Mouse (Mus musculus) heart, embryonic 10.5 days (tissue): ENCODE results near the gene Cir1. TPM values are rescaled to one million over a fixed set of nuclear protein-coding genes. Genes with fewer than 3 reads are reported as not detected.

ENCODE experiments used
- DNase-seq: peaks from one replicate; pipeline ENCODE4 v3.0.0-alpha.2; 2017; ENCODE audit warnings: low spot score
- H3K27ac ChIP-seq: fragments of 300-500 bp; sonication (generic); 2 replicates; pipeline ENCODE4 v1.5.1; 2016; ENCODE audit warnings: mild to moderate bottlenecking
- H3K27me3 ChIP-seq: fragments of 300-500 bp; sonication (generic); 2 replicates; pipeline ENCODE4 v1.6.1; 2016; ENCODE audit warnings: mild to moderate bottlenecking; ENCODE audit not compliant: poor library complexity, insufficient read depth, severe bottlenecking
- H3K36me3 ChIP-seq: fragments of 300-500 bp; sonication (generic); 2 replicates; pipeline ENCODE4 v1.6.1; 2016; ENCODE audit warnings: mild to moderate bottlenecking, moderate library complexity
- H3K4me1 ChIP-seq: fragments of 300-500 bp; sonication (generic); 2 replicates; pipeline ENCODE4 v1.6.1; 2016; ENCODE audit warnings: mild to moderate bottlenecking
- H3K4me3 ChIP-seq: fragments of 300-500 bp; sonication (generic); 2 replicates; pipeline ENCODE4 v1.5.1; 2016; ENCODE audit warnings: mild to moderate bottlenecking, moderate library complexity
- H3K9me3 ChIP-seq: fragments of 300-500 bp; sonication (generic); 2 replicates; pipeline ENCODE4 v1.6.1; 2016; ENCODE audit warnings: mild to moderate bottlenecking, moderate library complexity
- WGBS: fragments of 180-500 bp; shearing (Covaris S2); methylation state at CpG from one replicate; pipeline ENCODE4 v1.1.7; 2016; 5-methylcytosine and 5-hydroxymethylcytosine counted together
- polyA plus RNA-seq: library from polyadenylated mRNA; unstranded; fragments of >200 nt; fragmentation: Nextera tagmentation; extraction: Ambion mirVana; gene quantifications from 2 replicates; pipeline ENCODE4 v1.2.1, GENCODE M21; 2016

Gene Cir1
- polyA plus RNA-seq, 1 experiment from 2014 or later, result 12.0 TPM

GRCm38 (mm10) chr2:73291130-73291529, 21.4 kb downstream of the Cir1 start:
- no peak for DNase-seq
- Histone ChIP-seq H3K4me3 (no peak overlapping the region), H3K36me3 (peaks cover 22% of the 10 kb centered on the region), H3K9me3 (no peaks in the 10 kb centered on the region), H3K27ac (no peak overlapping the region), H3K27me3 (no peaks in the 10 kb centered on the region), H3K4me1 (no peaks in the 10 kb centered on the region)
- 83% methylated on average over 4 of the region's 4 CpGs for WGBS

- 8% methylated on average over 2 of the region's 2 CpGs for WGBS
- Histone ChIP-seq H3K27me3 (peaks cover 22% of the 10 kb centered on the region), H3K36me3 (peaks cover 12% of the 10 kb centered on the region), H3K9me3 (no peaks in the 10 kb centered on the region), H3K4me3 (no peak overlapping the region), H3K4me1 (peaks cover 7% of the 10 kb centered on the region), H3K27ac (no peak overlapping the region)
- no peak for DNase-seq
Measured at GRCm38 (mm10) chr2:73285630-73286029, 26.9 kb downstream of the Cir1 start.

DNA sequence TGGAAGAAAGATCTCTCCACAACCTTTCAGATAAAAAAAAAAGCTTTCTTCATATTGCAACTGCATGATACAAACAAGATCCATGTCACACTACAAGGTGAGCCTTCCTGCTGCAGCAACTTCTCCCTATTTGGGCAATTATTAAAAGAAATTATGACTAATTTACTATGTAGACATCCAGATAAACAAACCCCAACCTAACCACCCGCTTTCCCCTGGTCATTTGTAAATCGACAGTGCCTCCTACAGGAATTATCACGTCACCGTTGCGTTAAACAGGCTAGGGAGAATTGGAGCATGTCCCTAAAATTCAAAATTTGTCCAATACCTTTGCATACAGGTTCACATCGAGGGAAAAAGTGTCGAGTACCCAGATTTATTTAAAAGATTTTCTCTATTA, 30.8 kb downstream of the Cir1 start:
- no peak for DNase-seq

DNA sequence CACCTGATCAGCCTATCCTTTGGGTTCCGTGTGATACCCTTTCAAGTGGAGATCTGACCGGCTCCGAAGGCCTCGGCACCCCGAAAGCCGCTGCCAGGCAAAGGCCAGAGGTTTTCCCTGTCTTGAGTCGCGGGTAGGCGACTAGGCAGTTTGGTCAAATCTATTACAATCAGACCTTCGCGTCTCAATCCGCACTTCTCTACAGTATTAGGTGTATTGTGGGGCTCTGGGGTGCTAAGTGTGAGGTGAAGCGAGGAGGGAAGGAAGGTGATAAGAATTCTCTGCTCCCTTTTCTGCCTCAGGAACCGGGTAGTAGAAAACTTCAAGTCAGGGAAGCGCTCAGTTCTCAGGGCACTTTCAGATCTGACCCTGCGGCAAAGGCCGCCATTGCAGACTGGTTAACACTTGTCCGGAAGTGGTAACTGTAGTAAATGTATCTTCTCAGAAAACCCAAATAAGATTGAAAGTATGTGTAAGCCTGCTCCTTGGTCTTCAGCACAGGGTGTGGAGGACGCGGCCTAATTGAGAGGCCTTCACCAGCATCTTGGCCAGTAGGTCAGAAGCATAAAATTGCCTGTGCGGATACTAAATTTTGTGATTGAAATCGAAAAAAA, 31.3 kb downstream of the Cir1 start:
- H3K36me3 ChIP-seq, result 0 out of 2 replicates have a peak, but pooled peaks cover 1% of the 10 kb centered on the region
- H3K9me3 ChIP-seq, result no peaks in the 10 kb centered on the region
- WGBS, result 7% methylated on average over 22 of the region's 22 CpGs
- peaks cover 26% of the 10 kb centered on the region for H3K4me1 ChIP-seq
- peaks cover 61% of the 10 kb centered on the region for H3K27me3 ChIP-seq
- H3K27ac ChIP-seq, result no peak overlapping the region
- peak overlapping the region; percentile 50 for H3K4me3 ChIP-seq
- no peak for DNase-seq

More for the DNA sequence above, 30.8 kb downstream of the Cir1 start:
- H3K36me3 ChIP-seq, result 0 out of 2 replicates have a peak, but pooled peaks cover 3% of the 10 kb centered on the region
- H3K4me1 ChIP-seq, result peaks cover 26% of the 10 kb centered on the region
- 9% methylated on average over 7 of the region's 7 CpGs for WGBS
- H3K27me3 ChIP-seq, result peaks cover 57% of the 10 kb centered on the region
- H3K27ac ChIP-seq, result no peak overlapping the region
- no peaks in the 10 kb centered on the region for H3K9me3 ChIP-seq
- H3K4me3 ChIP-seq, result no peak overlapping the region

DNA sequence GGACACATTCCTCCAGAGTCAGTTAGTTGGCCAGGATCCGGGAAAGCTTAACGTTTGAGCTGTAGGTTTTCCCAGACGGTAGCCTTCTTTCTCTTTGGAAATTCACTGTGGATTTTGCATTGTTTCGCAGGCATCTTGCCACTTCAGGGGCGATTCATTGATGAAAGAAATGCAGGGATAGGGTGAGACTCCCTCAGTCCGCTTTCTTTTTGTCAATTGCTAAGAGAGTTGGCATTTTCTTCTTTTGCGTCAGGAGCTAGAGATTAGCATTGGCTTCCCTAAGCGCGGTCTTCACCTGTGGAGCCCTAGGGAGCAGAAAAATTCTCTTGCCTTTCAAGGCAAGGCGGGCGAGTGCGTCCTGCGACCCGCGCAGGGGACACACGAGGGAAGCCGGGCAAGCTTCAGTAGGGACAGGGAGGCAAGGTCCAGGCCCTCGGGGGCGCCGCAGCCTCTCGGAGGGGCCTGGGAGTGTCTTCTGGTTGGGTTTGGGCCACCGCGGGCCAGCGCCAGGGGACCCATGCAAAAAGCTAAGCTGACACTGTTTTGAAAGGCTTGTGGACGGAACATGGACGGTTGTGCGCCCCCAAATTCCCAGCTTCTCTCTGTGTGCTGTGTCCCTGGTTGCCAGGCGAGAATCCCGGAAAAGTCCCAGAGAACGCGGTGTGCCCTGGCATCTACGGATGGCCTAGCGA, 32.0 kb downstream of the Cir1 start:
- Histone ChIP-seq H3K27me3 (peaks cover 66% of the 10 kb centered on the region), H3K36me3 (no peaks in the 10 kb centered on the region), H3K27ac (no peak overlapping the region), H3K4me3 (peak overlapping the region; percentile 50), H3K9me3 (no peaks in the 10 kb centered on the region), H3K4me1 (peaks cover 26% of the 10 kb centered on the region)
- WGBS, result 2% methylated on average over 33 of the region's 33 CpGs
- no peak for DNase-seq

DNA sequence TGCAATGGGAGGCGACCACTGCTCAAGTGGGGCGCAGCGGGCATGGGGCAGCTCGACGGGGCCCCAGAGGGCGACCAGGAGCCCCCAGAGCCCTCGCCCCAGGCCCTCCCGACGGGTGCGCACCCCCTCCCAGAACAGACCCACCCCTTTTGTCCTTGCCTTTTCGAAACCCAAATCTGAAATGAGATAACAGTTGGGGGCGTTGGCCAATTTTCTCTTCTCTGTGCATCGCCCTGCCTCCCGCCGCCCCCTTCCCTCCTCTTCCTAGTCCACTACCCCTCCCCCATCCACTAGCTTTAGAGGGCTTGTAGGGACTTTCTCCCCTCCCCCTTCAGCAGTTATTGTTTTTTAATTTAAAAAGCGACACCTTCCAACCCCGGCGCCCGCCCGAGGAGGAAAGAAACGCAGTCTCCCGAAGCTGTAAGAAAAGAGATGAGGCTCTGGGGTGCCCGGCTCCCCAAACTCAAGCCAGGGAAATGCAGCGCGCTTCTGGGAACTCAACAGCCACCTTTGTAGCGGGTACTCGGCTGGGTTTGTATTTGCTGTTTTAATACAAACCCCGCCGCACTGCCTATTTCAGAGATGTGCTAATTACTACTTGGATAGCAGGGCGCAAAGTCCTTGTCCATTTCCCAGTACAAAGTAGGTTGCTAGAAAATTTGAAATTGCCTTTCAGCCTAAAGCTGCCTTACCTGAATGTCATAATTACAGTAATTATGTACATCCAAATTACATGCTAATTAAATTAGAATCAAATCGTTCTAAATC, 33.0 kb downstream of the Cir1 start:
- Histone ChIP-seq H3K9me3 (no peaks in the 10 kb centered on the region), H3K36me3 (no peaks in the 10 kb centered on the region), H3K4me1 (peaks cover 30% of the 10 kb centered on the region), H3K27me3 (peaks cover 71% of the 10 kb centered on the region), H3K4me3 (peak overlapping the region; percentile 42), H3K27ac (no peak overlapping the region)
- 2% methylated on average over 31 of the region's 31 CpGs for WGBS
- no peak for DNase-seq

GRCm38 (mm10) chr2:73278869-73279268, 33.6 kb downstream of the Cir1 start:
- Histone ChIP-seq H3K9me3 (no peaks in the 10 kb centered on the region), H3K27ac (no peak overlapping the region), H3K27me3 (peaks cover 77% of the 10 kb centered on the region), H3K4me1 (peaks cover 36% of the 10 kb centered on the region), H3K4me3 (peak overlapping the region; percentile 42), H3K36me3 (no peaks in the 10 kb centered on the region)
- no peak for DNase-seq
- WGBS, result 1% methylated on average over 17 of the region's 17 CpGs

DNA sequence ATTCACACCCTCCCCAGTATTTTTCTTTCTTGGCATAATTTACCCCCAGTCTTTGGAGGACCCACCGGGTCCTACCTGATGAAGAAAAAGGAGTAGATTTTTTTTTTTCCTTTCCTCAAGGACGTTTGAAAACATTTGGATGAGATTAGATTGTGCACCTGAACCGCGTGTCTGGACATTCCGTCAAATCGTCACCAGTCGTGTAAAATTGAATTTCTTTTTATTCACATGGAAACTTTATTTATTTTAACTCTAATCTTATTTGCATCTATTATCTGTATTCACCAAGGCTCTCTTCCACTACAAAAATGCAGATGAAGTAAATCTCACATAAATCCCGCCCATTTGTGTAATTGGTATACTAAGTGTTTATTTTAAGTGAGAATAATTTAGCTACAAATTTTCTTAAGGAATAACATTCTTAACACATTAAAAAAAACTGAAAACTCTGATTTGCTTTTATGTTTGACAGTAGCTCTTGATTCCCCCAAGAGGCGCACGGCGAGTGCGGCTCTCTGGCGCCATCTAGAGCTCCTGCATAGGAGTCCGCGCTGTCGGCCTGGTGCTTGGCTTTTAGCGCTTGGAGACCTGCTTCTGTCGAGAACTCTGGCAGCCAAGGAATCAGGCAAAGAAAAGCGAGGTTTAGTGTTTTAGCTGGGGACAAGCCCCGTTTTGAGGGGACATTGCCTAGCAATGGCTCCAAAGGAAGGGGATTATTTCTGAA, 34.2 kb downstream of the Cir1 start:
- H3K27ac ChIP-seq, result no peak overlapping the region
- peak overlapping the region; percentile 42 for H3K4me3 ChIP-seq
- no peaks in the 10 kb centered on the region for H3K9me3 ChIP-seq
- WGBS, result 2% methylated on average over 20 of the region's 20 CpGs
- peaks cover 41% of the 10 kb centered on the region for H3K4me1 ChIP-seq
- no peaks in the 10 kb centered on the region for H3K36me3 ChIP-seq
- H3K27me3 ChIP-seq, result peaks cover 82% of the 10 kb centered on the region
- DNase-seq, result peak; percentile 93

GRCm38 (mm10) chr2:73277709-73278075, 34.8 kb downstream of the Cir1 start:
- Histone ChIP-seq H3K4me1 (peaks cover 47% of the 10 kb centered on the region), H3K36me3 (no peaks in the 10 kb centered on the region), H3K4me3 (peak overlapping the region; percentile 47), H3K27me3 (peaks cover 87% of the 10 kb centered on the region), H3K27ac (no peak overlapping the region), H3K9me3 (no peaks in the 10 kb centered on the region)
- DNase-seq, result peak; percentile 77
- WGBS, result under 1% methylated on average over 18 of the region's 18 CpGs

DNA sequence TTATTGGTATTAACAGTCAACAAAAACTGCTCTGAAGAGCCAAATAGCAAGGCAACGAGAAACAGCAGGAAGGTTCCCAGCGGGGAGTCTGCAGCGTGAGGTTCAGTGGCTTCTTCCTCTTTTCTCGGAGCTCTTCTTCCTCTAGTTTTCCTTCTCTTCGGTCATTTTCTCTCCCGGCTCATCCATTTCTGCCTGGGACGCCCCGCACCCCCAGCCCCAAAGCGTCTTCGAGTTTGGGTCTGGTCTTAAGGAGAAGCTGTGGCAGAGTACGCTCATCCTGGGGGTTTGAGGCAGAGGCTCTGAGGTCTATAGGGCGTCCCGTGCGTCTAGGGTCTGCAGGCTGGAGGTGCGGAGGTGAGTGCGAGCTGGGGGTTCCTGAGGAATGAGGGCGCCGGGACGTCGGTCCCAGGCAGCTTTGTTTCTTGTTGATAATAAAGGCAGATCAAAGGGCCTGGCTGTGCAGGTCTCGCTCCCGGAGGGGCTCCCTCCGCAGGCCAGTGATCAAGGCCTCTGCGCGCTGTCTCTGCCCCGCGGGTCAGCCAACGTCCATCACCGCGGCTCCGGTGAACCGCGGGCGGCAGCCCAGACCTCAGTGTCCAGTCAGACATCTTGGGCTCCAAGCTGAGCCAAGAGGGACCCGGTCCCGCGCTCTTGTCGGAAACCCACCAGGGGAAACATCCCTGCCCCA, 35.3 kb downstream of the Cir1 start:
- Histone ChIP-seq H3K4me3 (peak overlapping the region; percentile 47), H3K4me1 (peaks cover 52% of the 10 kb centered on the region), H3K27me3 (peaks cover 87% of the 10 kb centered on the region), H3K27ac (no peak overlapping the region), H3K36me3 (no peaks in the 10 kb centered on the region), H3K9me3 (no peaks in the 10 kb centered on the region)
- under 1% methylated on average over 38 of the region's 38 CpGs for WGBS
- DNase-seq, result peak; percentile 77

DNA sequence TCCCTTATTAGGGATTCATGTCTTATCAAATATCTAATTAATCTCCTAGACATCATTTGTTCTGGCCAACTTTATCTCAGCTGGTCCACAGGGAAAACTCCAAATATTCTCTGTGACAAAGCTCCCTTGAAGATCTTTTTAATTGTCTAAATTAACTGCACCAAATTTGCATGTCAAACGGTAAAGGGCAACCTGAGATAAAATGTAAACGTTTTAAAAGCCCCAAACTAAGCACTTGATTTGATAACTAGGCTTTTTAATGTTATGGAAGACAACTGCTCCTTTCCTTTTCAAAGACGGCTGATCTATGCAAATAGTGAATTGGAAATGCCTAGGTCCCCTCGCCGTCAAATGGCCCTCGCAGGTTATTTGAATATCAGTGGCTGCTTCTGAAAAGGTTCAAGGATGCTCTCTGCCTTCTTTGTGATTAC, 36.3 kb downstream of the Cir1 start:
- peaks cover 60% of the 10 kb centered on the region for H3K4me1 ChIP-seq

More for the DNA sequence above, 36.3 kb downstream of the Cir1 start:
- H3K36me3 ChIP-seq, result no peaks in the 10 kb centered on the region
- peaks cover 86% of the 10 kb centered on the region for H3K27me3 ChIP-seq
- DNase-seq, result no peak
- H3K27ac ChIP-seq, result no peak overlapping the region
- no peaks in the 10 kb centered on the region for H3K9me3 ChIP-seq
- H3K4me3 ChIP-seq, result no peak overlapping the region
- under 1% methylated on average over 6 of the region's 6 CpGs for WGBS
